Mouse (Mus musculus) C2C12 (cell line): ENCODE measurements around the gene Unc79.

ENCODE experiments used
- CTCF ChIP-seq: IDR thresholded peaks from one replicate; pipeline ENCODE4 v1.5.1; 2011; ENCODE audit not compliant: control insufficient read depth, insufficient read depth, insufficient read length
- FOSL1 ChIP-seq: IDR thresholded peaks from one replicate; pipeline ENCODE4 v1.8.0; 2011; ENCODE audit warnings: mild to moderate bottlenecking, low read length; ENCODE audit not compliant: poor library complexity, insufficient read depth, severe bottlenecking
- MYOD1 ChIP-seq: IDR thresholded peaks from one replicate; pipeline ENCODE4 v1.6.1; 2011; ENCODE audit warnings: low read depth; ENCODE audit not compliant: control insufficient read depth, insufficient read length
- USF1 ChIP-seq: IDR thresholded peaks from one replicate; pipeline ENCODE4 v1.6.1; 2011; ENCODE audit warnings: low read depth, mild to moderate bottlenecking, control low read depth, moderate library complexity

DNA sequence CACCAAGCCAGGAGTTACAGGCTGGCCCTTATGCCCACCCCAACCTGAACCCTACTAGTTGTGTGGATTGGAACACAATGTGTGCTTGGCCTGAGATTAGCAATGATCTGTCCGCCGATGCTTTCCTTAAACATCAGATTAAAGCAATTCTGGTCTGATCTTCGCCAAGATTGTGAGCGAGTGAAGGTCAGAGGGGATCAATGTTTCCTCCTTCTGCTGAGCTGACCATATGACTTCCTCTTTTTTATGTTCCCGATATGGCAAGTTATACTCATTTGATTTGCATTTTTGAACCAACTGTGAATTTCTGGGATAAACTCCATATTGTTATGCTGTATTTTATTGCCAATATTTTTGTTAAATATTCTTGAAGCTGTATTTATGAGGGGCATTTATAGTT is 88.0 kb downstream of the Unc79 start:
- TF ChIP-seq CTCF, result no peak
- no peak for TF ChIP-seq MYOD1
- no peak for TF ChIP-seq USF1
- no peak for TF ChIP-seq FOSL1
